Mouse (Mus musculus): Measurements from ENCODE around the gene Arsb.

Gene Arsb

DNA sequence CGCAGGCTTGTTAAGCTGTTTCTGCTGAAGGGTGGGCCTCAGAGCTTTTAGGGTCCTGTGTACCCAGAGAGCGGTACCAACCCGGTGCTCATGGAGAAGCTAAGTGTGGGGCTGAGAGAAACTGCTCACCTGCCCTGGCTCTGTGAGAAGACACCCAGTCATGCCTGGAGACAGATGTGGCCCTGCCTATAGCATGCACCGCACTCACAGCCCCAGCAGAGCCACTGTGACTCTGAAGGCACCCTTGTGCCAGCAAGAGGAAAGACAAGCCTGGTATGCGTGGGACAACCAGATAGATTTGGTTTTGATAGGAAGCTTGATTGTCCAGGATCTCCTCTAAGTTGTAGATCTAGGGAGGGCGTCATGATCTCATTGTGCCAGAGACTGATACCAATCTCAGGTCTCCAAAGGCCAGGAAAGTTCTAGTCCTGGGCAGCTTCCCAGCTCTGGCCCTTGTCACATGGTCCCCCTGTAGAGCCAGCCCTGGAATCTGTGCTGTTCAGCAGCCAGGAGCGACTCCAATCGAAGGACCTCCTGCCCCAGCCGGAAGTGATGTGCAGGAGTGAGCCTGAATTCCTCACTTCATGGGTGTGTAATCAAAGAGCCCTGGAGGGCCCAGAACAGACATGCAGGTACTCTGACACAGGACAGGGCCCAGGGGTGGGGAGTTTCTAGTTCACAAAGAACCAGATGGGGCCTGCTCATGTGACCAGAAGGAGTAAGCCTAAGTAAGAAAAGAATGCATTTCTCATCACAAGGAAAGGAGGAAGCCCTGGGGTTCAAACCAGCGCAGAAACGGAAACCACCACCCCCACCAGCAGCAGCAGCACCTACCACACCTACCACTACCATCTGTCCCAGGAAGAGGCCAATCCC is 218.5 kb downstream of the Arsb start:
- DNase-seq, result no peak

DNA sequence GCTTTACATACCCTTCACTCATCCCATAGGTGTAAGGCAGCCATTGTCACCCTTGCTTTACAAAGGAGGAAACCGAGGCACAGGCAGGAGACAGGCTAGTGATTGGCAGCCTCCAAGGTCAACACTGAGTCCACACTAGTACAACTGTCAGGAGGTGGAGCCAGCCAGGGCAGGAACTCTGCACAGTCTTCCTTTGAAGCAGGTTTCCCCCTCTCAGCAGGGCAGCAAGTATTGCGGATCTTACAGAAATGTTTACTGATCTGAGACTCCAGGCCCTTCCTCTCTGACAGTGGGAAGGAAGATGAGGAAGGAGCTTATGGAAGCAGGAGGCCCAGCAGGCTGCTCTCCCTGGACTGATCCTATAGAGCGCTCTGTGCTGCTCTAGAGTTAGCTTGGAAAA is 219.4 kb downstream of the Arsb start:
- DNase-seq, result no peak

DNA sequence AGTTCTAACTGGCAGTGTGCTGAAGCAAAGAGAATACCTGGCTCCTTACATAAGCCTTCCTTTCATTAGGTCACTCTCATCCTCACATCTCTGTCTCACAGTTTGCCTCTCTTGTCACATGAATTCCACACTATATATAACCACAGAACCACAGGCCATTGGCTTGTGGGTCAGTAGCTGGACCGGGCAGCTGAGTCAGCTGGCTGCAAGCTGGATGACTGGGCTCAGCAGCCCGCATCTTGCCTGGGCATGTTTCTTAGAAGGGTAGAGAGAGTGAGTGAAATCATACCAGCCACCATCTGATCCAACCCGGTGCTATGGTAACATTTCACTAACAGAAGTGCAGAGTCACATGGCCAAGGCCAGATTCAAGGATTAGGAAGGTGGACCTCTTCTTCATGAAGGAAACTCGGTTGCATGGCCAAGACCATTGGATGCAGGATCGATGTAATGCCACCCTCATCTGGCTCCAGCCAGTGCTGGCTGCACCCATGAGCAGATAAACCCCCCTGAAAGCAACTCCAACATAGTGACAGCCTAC is 221.0 kb downstream of the Arsb start:
- DNase-seq, result no peak
